In the genomic region with DNA sequence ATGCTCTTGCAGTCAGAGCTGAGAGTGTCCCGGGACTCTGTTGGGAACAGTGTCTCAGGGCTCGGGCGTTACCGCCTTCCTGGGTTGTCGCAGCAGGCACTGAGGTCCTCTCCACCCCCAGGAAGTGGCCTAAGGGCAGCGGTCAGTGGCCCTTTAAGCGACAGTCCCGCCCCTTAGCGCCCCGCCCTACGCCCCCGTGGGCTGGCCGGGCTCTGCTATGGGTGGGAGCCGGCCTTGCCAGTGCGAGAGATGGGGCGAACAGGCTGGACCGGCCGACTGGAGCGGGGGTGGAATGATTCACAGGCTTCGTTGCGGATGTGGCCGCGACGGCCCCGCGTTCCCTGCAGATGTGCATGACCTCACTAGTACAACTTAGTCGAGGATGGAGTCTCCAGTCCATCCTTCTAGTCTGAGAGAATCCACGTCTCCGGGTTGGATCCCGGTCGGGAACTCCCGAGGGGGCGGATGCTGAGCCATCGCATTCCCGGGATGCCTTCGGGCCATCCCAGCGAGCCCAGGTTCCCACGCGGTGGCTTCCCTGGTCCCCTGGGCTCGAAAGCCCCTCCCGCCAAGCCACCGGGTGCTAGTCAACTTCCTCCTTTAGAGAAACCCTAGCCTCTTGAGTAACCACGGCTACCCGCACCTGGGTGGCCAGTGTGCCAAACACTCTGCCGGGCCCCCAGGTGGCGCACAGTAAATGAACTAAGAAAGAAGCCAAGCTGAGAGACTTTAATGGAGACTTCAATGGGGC, we compare ENCODE assay signal across 8 mouse cellular contexts. TPM values are rescaled to one million over a fixed set of nuclear protein-coding genes. Genes with fewer than 3 reads are reported as not detected.
DNase-seq lines count a peak whose midpoint lies in the region; ATAC-seq lines count a peak whose summit lies in the region.

TSS of gene Kctd11 (minus strand) at position 554 of the 751 bp plus-strand sequence.

- under 1% methylated on average over 46 of the region's 46 CpGs for WGBS in embryonic facial prominence, embryonic 10.5 days
- WGBS in intestine, embryonic 15.5 days: under 1% methylated on average over 46 of the region's 46 CpGs
- WGBS in limb, embryonic 11.5 days: under 1% methylated on average over 44 of the region's 46 CpGs
- WGBS in midbrain, embryonic 12.5 days: under 1% methylated on average over 46 of the region's 46 CpGs

- peak within 1 kb of the TSS; percentile 62 for H3K4me3 ChIP-seq in embryonic facial prominence, embryonic 10.5 days
- H3K4me3 ChIP-seq in intestine, embryonic 15.5 days (replicated peaks): peak within 1 kb of the TSS; percentile 53
- peak within 1 kb of the TSS; percentile 38 for H3K4me3 ChIP-seq in limb, embryonic 11.5 days (ENCODE audit: low read depth, low read length)
- H3K4me3 ChIP-seq in midbrain, embryonic 12.5 days: peak within 1 kb of the TSS; percentile 48

- no peaks in the 10 kb centered on the region for H3K9me3 ChIP-seq in embryonic facial prominence, embryonic 10.5 days
- H3K9me3 ChIP-seq in intestine, embryonic 15.5 days: no peaks in the 10 kb centered on the region
- no peaks in the 10 kb centered on the region for H3K9me3 ChIP-seq in limb, embryonic 11.5 days (ENCODE audit: control insufficient read depth, low read length)
- no peaks in the 10 kb centered on the region for H3K9me3 ChIP-seq in midbrain, embryonic 12.5 days

- H3K27me3 ChIP-seq in embryonic facial prominence, embryonic 10.5 days (replicated peaks; ENCODE audit: low read depth, poor library complexity, severe bottlenecking): peaks cover 26% of the 10 kb centered on the region
- H3K27me3 ChIP-seq in intestine, embryonic 15.5 days (replicated peaks): no peaks in the 10 kb centered on the region
- no peaks in the 10 kb centered on the region for H3K27me3 ChIP-seq in limb, embryonic 11.5 days (ENCODE audit: control insufficient read depth, insufficient read depth, low read length)
- peaks cover 39% of the 10 kb centered on the region for H3K27me3 ChIP-seq in midbrain, embryonic 12.5 days

- peaks cover 66% of the 10 kb centered on the region for H3K4me1 ChIP-seq in embryonic facial prominence, embryonic 10.5 days
- peaks cover 33% of the 10 kb centered on the region for H3K4me1 ChIP-seq in intestine, embryonic 15.5 days (replicated peaks)
- H3K4me1 ChIP-seq in limb, embryonic 11.5 days (ENCODE audit: control insufficient read depth, insufficient read depth, low read length): peaks cover 12% of the 10 kb centered on the region
- H3K4me1 ChIP-seq in midbrain, embryonic 12.5 days: peaks cover 29% of the 10 kb centered on the region

- H3K9ac ChIP-seq in intestine, embryonic 15.5 days: peak within 1 kb of the TSS; percentile 61
- peak within 1 kb of the TSS; percentile 32 for H3K9ac ChIP-seq in limb, embryonic 11.5 days (ENCODE audit: low read length)
- H3K9ac ChIP-seq in midbrain, embryonic 12.5 days (replicated peaks): peak within 1 kb of the TSS; percentile 37

- DNase-seq in adrenal gland, postnatal 10 days: peak; percentile 94
- DNase-seq in embryonic facial prominence, embryonic 10.5 days (ENCODE audit: low spot score): peak; percentile 89
- peak; percentile 82 to 86 for DNase-seq in gastrocnemius, postnatal 4 days (ENCODE audit: low spot score in 2 of 2)
- DNase-seq in limb, embryonic 11.5 days (ENCODE audit: low spot score): peak; percentile 86
- DNase-seq in skeletal muscle tissue, adult 2 months (ENCODE audit: low read depth, low spot score): peak; percentile 90
- no peak for DNase-seq in c-Kit-positive CD71-positive TER-119-positive erythroid progenitor cells, embryonic 14.5 days (ENCODE audit: low spot score)

- peak; percentile 91 for ATAC-seq in intestine, embryonic 15.5 days
- ATAC-seq in limb, embryonic 11.5 days (ENCODE audit: insufficient number of reproducible peaks, low FRiP score, low TSS enrichment, low read depth): peak; percentile 83
- ATAC-seq in midbrain, embryonic 12.5 days (ENCODE audit: low FRiP score, low read depth): peak; percentile 75

- peak within 1 kb of the TSS; percentile 87 for H3K27ac ChIP-seq in embryonic facial prominence, embryonic 10.5 days (replicated peaks)
- peak within 1 kb of the TSS; percentile 93 for H3K27ac ChIP-seq in intestine, embryonic 15.5 days
- H3K27ac ChIP-seq in limb, embryonic 11.5 days (replicated peaks; ENCODE audit: low read depth, low read length): peak within 1 kb of the TSS; percentile 30
- 0 out of 2 replicates have a peak within 1 kb of the TSS, but pooled peaks have one; percentile 10 for H3K27ac ChIP-seq in midbrain, embryonic 12.5 days (replicated peaks)

- H3K36me3 ChIP-seq in embryonic facial prominence, embryonic 10.5 days (replicated peaks): no peaks in the 10 kb centered on the region
- no peaks in the 10 kb centered on the region for H3K36me3 ChIP-seq in intestine, embryonic 15.5 days
- H3K36me3 ChIP-seq in limb, embryonic 11.5 days (ENCODE audit: control insufficient read depth, insufficient read depth, low read length): no peaks in the 10 kb centered on the region
- no peaks in the 10 kb centered on the region for H3K36me3 ChIP-seq in midbrain, embryonic 12.5 days

- H3K4me2 ChIP-seq in intestine, embryonic 15.5 days (replicated peaks): peak within 1 kb of the TSS; percentile 88
- peak within 1 kb of the TSS; percentile 83 for H3K4me2 ChIP-seq in limb, embryonic 11.5 days (ENCODE audit: low read depth, severe bottlenecking)
- peak within 1 kb of the TSS; percentile 71 for H3K4me2 ChIP-seq in midbrain, embryonic 12.5 days (replicated peaks)

RNA-seq across cellular contexts. Expression of gene Kctd11, which starts in this region (rescaled TPM):
- 1 to 10 TPM; 4.1 to 4.2 TPM for total RNA-seq in adrenal gland, postnatal 10 days (2021)
- 6.8 and 7.0 TPM in 2 replicates for polyA plus RNA-seq in embryonic facial prominence, embryonic 10.5 days (2016; fragmentation: Nextera tagmentation; extraction: Ambion mirVana)
- 1 to 10 TPM; 3.5 to 4.7 TPM for total RNA-seq in gastrocnemius, postnatal 4 days (2021)
- polyA plus RNA-seq in intestine, embryonic 15.5 days (2015; fragmentation: Nextera tagmentation; extraction: Ambion mirVana): 5.2 and 5.5 TPM in 2 replicates
- polyA plus RNA-seq in limb, embryonic 11.5 days (2014; fragmentation: Nextera tagmentation; extraction: Ambion mirVana): 3.7 and 4.3 TPM in 2 replicates
- 2.7 and 3.3 TPM in 2 replicates for polyA plus RNA-seq in midbrain, embryonic 12.5 days (2016; fragmentation: Nextera tagmentation; extraction: Ambion mirVana)

Comparison
In these comparisons a context has a peak if more than half of its experiments do, and no peak if none do; other contexts are left out.
1. H3K27ac ChIP-seq: peak in every context shown above with its lines; median percentile 93 in intestine, embryonic 15.5 days; 87 in embryonic facial prominence, embryonic 10.5 days; 30 in limb, embryonic 11.5 days; 10 in midbrain, embryonic 12.5 days.